8 mouse cellular contexts compared by ENCODE assay signal in genomic region chr6:113469021-113469420, GRCm38 (mm10). TPM values are rescaled to one million over a fixed set of nuclear protein-coding genes. Genes with fewer than 3 reads are reported as not detected.
DNase-seq lines count a peak whose midpoint lies in the region; ATAC-seq lines count a peak whose summit lies in the region.

No protein-coding gene starts in this region.

- no peaks in the 10 kb centered on the region for H3K36me3 ChIP-seq in liver, embryonic 11.5 days (ENCODE audit: control insufficient read depth, insufficient read depth, low read length)

- peak overlapping the region; percentile 77 for H3K4me2 ChIP-seq in liver, embryonic 11.5 days

- DNase-seq in A20 (ENCODE audit: low read depth, low spot score): peak; percentile 76
- DNase-seq in adipocyte (ENCODE audit: low spot score): peak; percentile 84
- peak; percentile 89 for DNase-seq in embryo, embryonic 10.5 days (ENCODE audit: low spot score)
- DNase-seq in heart, adult 18-20 months: peak; percentile 66 to 83
- DNase-seq in kidney, adult 11 months: peak; percentile 74
- peak; percentile 54 for DNase-seq in liver, embryonic 11.5 days (ENCODE audit: low spot score)
- DNase-seq in spleen, postnatal 4 days (ENCODE audit: low spot score in 2 of 2): peak; percentile 74 to 86

- peak overlapping the region; percentile 44 for H3K4me3 ChIP-seq in liver, embryonic 11.5 days (ENCODE audit: low read depth, low read length)

- H3K9ac ChIP-seq in liver, embryonic 11.5 days (ENCODE audit: low read depth, low read length): peak overlapping the region; percentile 39

- peaks cover 11% of the 10 kb centered on the region for H3K4me1 ChIP-seq in liver, embryonic 11.5 days (replicated peaks; ENCODE audit: control insufficient read depth, insufficient read depth, low read length)

- H3K9me3 ChIP-seq in liver, embryonic 11.5 days (ENCODE audit: control insufficient read depth, low read length): no peaks in the 10 kb centered on the region

- WGBS in liver, embryonic 11.5 days: 6% methylated on average over 9 of the region's 9 CpGs

- H3K27me3 ChIP-seq in liver, embryonic 11.5 days (replicated peaks; ENCODE audit: control insufficient read depth, insufficient read depth, low read length): peaks cover 28% of the 10 kb centered on the region

- no peak overlapping the region for H3K27ac ChIP-seq in liver, embryonic 11.5 days (ENCODE audit: low read depth, low read length)

- ATAC-seq in liver, embryonic 11.5 days (replicated peaks; ENCODE audit: low FRiP score): peak; percentile 67
- peak; percentile 73 for ATAC-seq in monocyte, adult 5-6 weeks (replicated peaks; ENCODE audit: insufficient number of reproducible peaks, low FRiP score, low TSS enrichment, poor library complexity, severe bottlenecking)

RNA-seq across cellular contexts. Expression of gene Il17rc, which starts 2.2 kb away (rescaled TPM):
- total RNA-seq in heart, adult 18-20 months (2021): 1 to 10 TPM; 6.3 to 7.2 TPM
- polyA plus RNA-seq in liver, embryonic 11.5 days (2014; fragmentation: Nextera tagmentation; extraction: Ambion mirVana): 4.6 and 5.3 TPM in 2 replicates
- total RNA-seq in monocyte, adult 5-6 weeks (2017): not detected in 3 replicates

RNA-seq across cellular contexts. Expression of gene Il17re, which starts 10.7 kb away (rescaled TPM):
- total RNA-seq in heart, adult 18-20 months (2021): 1 to 10 TPM in 1 of 2 experiments, under 1 TPM in 1; 0.69 to 1.2 TPM
- 0.74 and 1.5 TPM in 2 replicates for polyA plus RNA-seq in liver, embryonic 11.5 days (2014; fragmentation: Nextera tagmentation; extraction: Ambion mirVana)
- not detected in 3 replicates for total RNA-seq in monocyte, adult 5-6 weeks (2017)

RNA-seq across cellular contexts. Expression of gene Creld1, which starts 14.1 kb away (rescaled TPM):
- total RNA-seq in heart, adult 18-20 months (2021): 10 to 100 TPM; 47.6 to 55.7 TPM
- polyA plus RNA-seq in liver, embryonic 11.5 days (2014; fragmentation: Nextera tagmentation; extraction: Ambion mirVana): 17.5 and 18.5 TPM in 2 replicates
- 0.85 to 6.1 TPM (median 3.4 TPM) in 3 replicates for total RNA-seq in monocyte, adult 5-6 weeks (2017)

RNA-seq across cellular contexts. Expression of gene Jagn1, which starts 26.7 kb away (rescaled TPM):
- 10 to 100 TPM; 20.8 to 22.8 TPM for total RNA-seq in heart, adult 18-20 months (2021)
- polyA plus RNA-seq in liver, embryonic 11.5 days (2014; fragmentation: Nextera tagmentation; extraction: Ambion mirVana): 72.1 and 72.7 TPM in 2 replicates
- 6.8 to 22.3 TPM (median 21.0 TPM) in 3 replicates for total RNA-seq in monocyte, adult 5-6 weeks (2017)

RNA-seq across cellular contexts. Expression of gene Prrt3, which starts 32.7 kb away (rescaled TPM):
- not detected for total RNA-seq in heart, adult 18-20 months (2021)
- 0.16 TPM in 2 replicates for polyA plus RNA-seq in liver, embryonic 11.5 days (2014; fragmentation: Nextera tagmentation; extraction: Ambion mirVana)
- not detected in 3 replicates for total RNA-seq in monocyte, adult 5-6 weeks (2017)
